ENCODE assay signal across 9 mouse cellular contexts in the genomic region with DNA sequence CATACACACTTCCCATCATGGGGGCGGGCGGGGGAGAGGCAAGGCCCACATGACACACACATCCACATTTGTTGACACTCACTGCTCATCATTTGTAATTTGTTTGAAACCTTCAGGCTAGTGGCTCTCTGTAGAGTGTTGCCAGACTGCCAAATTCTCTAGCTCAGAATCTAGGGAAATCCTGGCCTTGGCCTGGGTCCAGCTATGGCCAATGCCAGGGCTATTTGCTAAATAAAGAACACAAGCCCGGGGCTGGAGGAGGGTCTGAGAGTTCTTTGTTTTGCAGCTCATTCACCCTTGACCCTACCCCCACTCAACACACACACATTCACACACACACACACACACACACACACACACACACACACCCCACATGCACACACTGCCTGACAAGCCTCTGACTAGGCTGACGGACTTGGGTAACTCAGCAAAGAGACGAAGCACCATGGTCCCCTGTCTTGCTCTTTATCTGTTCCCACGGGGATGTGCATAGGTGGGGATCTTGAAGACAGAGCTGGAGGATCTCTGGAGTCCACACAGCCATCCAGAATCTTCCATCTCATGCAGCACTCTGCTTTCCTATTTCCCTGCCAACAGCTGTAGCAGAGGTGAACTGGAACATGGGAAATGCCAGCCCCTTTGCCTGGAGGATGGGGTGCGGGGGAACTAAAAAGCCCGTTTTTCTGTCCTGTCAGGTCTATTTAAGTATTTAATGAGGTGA.
DNase-seq lines count a peak whose midpoint lies in the region; ATAC-seq and TF ChIP-seq lines count a peak whose summit lies in the region.
"Had no signal": no experiment of that assay in that cellular context is flagged by ENCODE, and none has a peak within 500 bp of the region (broad histone marks: within the 10 kb centered on the region; RNA-seq: fewer than 3 reads in every experiment).

No protein-coding gene starts in this region.

- no peaks in the 10 kb centered on the region for H3K36me3 ChIP-seq in liver, embryonic 11.5 days (ENCODE audit: control insufficient read depth, insufficient read depth, low read length)
- H3K36me3 ChIP-seq in embryonic facial prominence, embryonic 12.5 days = no peaks in the 10 kb centered on the region
- no peaks in the 10 kb centered on the region for H3K36me3 ChIP-seq in heart, adult 2 months (ENCODE audit: control insufficient read depth, insufficient read depth, low read length)
- no peaks in the 10 kb centered on the region for H3K36me3 ChIP-seq in liver, embryonic 15.5 days (replicated peaks)

- DNase-seq in liver = peak; percentile 24
- no peak for DNase-seq in liver, embryonic 11.5 days (ENCODE audit: low spot score)
- peak; percentile 78 to 80 for DNase-seq in heart, adult 2 months
- peak; percentile 79 for DNase-seq in kidney, postnatal 10 days
- DNase-seq in retina, postnatal 7 days (ENCODE audit: low read depth, low spot score) = peak; percentile 53
- no peak for DNase-seq in thymus, postnatal 14 days

- no peaks in the 10 kb centered on the region for H3K27me3 ChIP-seq in liver, embryonic 11.5 days (replicated peaks; ENCODE audit: control insufficient read depth, insufficient read depth, low read length)
- H3K27me3 ChIP-seq in embryonic facial prominence, embryonic 12.5 days = no peaks in the 10 kb centered on the region
- no peaks in the 10 kb centered on the region for H3K27me3 ChIP-seq in heart, adult 2 months (ENCODE audit: control insufficient read depth, insufficient read depth, low read length)
- no peaks in the 10 kb centered on the region for H3K27me3 ChIP-seq in liver, embryonic 15.5 days

- WGBS in liver, embryonic 11.5 days = 61% methylated on average over 8 of the region's 8 CpGs
- 45% methylated on average over 8 of the region's 8 CpGs for WGBS in embryonic facial prominence, embryonic 12.5 days
- WGBS in heart, adult 2 months = 21% methylated on average over 8 of the region's 8 CpGs
- 44% methylated on average over 8 of the region's 8 CpGs for WGBS in liver, embryonic 15.5 days (ENCODE audit: insufficient replicate concordance)

- no peaks in the 10 kb centered on the region for H3K9me3 ChIP-seq in liver, embryonic 11.5 days (ENCODE audit: control insufficient read depth, low read length)
- H3K9me3 ChIP-seq in embryonic facial prominence, embryonic 12.5 days = no peaks in the 10 kb centered on the region
- H3K9me3 ChIP-seq in liver, embryonic 15.5 days (replicated peaks) = no peaks in the 10 kb centered on the region

- peaks cover 8% of the 10 kb centered on the region; the same call in 1 of the 2 replicates for H3K4me1 ChIP-seq in liver, embryonic 11.5 days (replicated peaks; ENCODE audit: control insufficient read depth, insufficient read depth, low read length)
- H3K4me1 ChIP-seq in embryonic facial prominence, embryonic 12.5 days = peaks cover 16% of the 10 kb centered on the region
- H3K4me1 ChIP-seq in heart, adult 2 months (ENCODE audit: control insufficient read depth, insufficient read depth, low read length) = peaks cover 9% of the 10 kb centered on the region
- H3K4me1 ChIP-seq in liver, embryonic 15.5 days (replicated peaks) = no peaks in the 10 kb centered on the region

- H3K9ac ChIP-seq in liver, embryonic 11.5 days (ENCODE audit: low read depth, low read length) = no peak overlapping the region
- no peak overlapping the region for H3K9ac ChIP-seq in embryonic facial prominence, embryonic 12.5 days
- no peak overlapping the region for H3K9ac ChIP-seq in heart, adult 2 months (ENCODE audit: low read depth, low read length)
- no peak overlapping the region for H3K9ac ChIP-seq in liver, embryonic 15.5 days

- H3K4me2 ChIP-seq in liver, embryonic 11.5 days = no peak overlapping the region
- H3K4me2 ChIP-seq in embryonic facial prominence, embryonic 12.5 days (replicated peaks) = no peak overlapping the region
- H3K4me2 ChIP-seq in liver, embryonic 15.5 days = no peak overlapping the region

- H3K79me2 ChIP-seq in heart, adult 2 months (replicated peaks; ENCODE audit: control insufficient read depth, insufficient read depth, low read length) = no peaks in the 10 kb centered on the region

- TF ChIP-seq EP300 in heart, adult 2 months (IDR thresholded peaks at IDR 0.05; ENCODE audit: insufficient read depth, low read depth, low read length) = no peak

- no peak for TF ChIP-seq CTCF in heart, adult 2 months (IDR thresholded peaks at IDR 0.05)

- no peak overlapping the region for H3K4me3 ChIP-seq in liver, embryonic 11.5 days (ENCODE audit: low read depth, low read length)
- no peak overlapping the region for H3K4me3 ChIP-seq in embryonic facial prominence, embryonic 12.5 days
- no peak overlapping the region for H3K4me3 ChIP-seq in heart, adult 2 months
- no peak overlapping the region for H3K4me3 ChIP-seq in liver, embryonic 15.5 days (replicated peaks)
- H3K4me3 ChIP-seq: erythroblast, embryonic 14.5 days had no signal

- no peak overlapping the region for H3K27ac ChIP-seq in liver, embryonic 11.5 days (ENCODE audit: low read depth, low read length)
- no peak overlapping the region for H3K27ac ChIP-seq in embryonic facial prominence, embryonic 12.5 days
- H3K27ac ChIP-seq in heart, adult 2 months = peak overlapping the region; percentile 5; the same call in 1 of the 2 replicates
- H3K27ac ChIP-seq in liver, embryonic 15.5 days (replicated peaks) = no peak overlapping the region

- no peak for ATAC-seq in liver, embryonic 11.5 days (replicated peaks; ENCODE audit: low FRiP score)
- ATAC-seq in embryonic facial prominence, embryonic 12.5 days (ENCODE audit: insufficient number of reproducible peaks, insufficient read depth, low FRiP score, low TSS enrichment) = 0 out of 2 replicates have a peak, but pooled peaks have one; percentile 41
- peak; percentile 25; the same call in 1 of the 2 replicates for ATAC-seq in liver, embryonic 15.5 days (ENCODE audit: insufficient read depth)

- TF ChIP-seq POLR2A in heart, adult 2 months (IDR thresholded peaks at IDR 0.05; ENCODE audit: insufficient read depth, low read depth, low read length) = no peak

- intact Hi-C loops in heart, adult 2 months (cut with DNase I) = loop anchor here (5.0 kb wide), 2 partner anchors 34 to 109 kb away; partner anchors contain the start of gene Cadm1

Comparison
In these comparisons a context has a peak if more than half of its experiments do, and no peak if none do; other contexts are left out.
1. DNase-seq: peak in liver (single experiment), heart, adult 2 months (2 of 2), kidney, postnatal 10 days (single experiment) and retina, postnatal 7 days (single experiment); none in liver, embryonic 11.5 days (single experiment) and thymus, postnatal 14 days (single experiment).